ENCODE assay signal across 8 mouse cellular contexts in genomic region chr2:84429724-84430123, GRCm38 (mm10). TPM values are rescaled to one million over a fixed set of nuclear protein-coding genes. Genes with fewer than 3 reads are reported as not detected.
A peak's percentile ranks its signal among the peaks of the same experiment; 100 is the strongest.
DNase-seq lines count a peak whose midpoint lies in the region; ATAC-seq lines count a peak whose summit lies in the region.

No protein-coding gene starts in this region.

- H3K4me1 ChIP-seq in forebrain, embryonic 12.5 days = 0 out of 2 replicates have a peak, but pooled peaks cover 4% of the 10 kb centered on the region
- peaks cover 8% of the 10 kb centered on the region for H3K4me1 ChIP-seq in forebrain, embryonic 10.5 days
- H3K4me1 ChIP-seq in neural tube, embryonic 13.5 days (replicated peaks) = peaks cover 5% of the 10 kb centered on the region; the same call in 1 of the 2 replicates

- DNase-seq in forebrain, embryonic 10.5 days (ENCODE audit: extremely low spot score, low spot score) = no peak
- DNase-seq in right cerebral cortex, adult 18-20 months = peak; percentile 43
- no peak for DNase-seq in right cerebral cortex, postnatal 25 days
- peak; percentile 41 for DNase-seq in embryo, embryonic 11.5 days (ENCODE audit: low read depth, low spot score)
- DNase-seq in left cerebral cortex, postnatal 14 days (ENCODE audit: low spot score in 2 of 2) = peak; percentile 64 to 76
- no peak for DNase-seq in ovary, postnatal 10 days (ENCODE audit: low spot score)

- peak; percentile 66 for ATAC-seq in forebrain, embryonic 12.5 days (ENCODE audit: low FRiP score)
- ATAC-seq in neural tube, embryonic 13.5 days (ENCODE audit: low read depth) = peak; percentile 53; the same call in 1 of the 2 replicates

- intact Hi-C loops in left cerebral cortex, postnatal 14 days (cut with DNase I) = loop anchor here (2.0 to 10.0 kb wide), 4 partner anchors 245 to 615 kb away; partner anchors contain the start of gene Fam171b

- 51% methylated on average over 11 of the region's 11 CpGs for WGBS in forebrain, embryonic 12.5 days
- WGBS in forebrain, embryonic 10.5 days = 58% methylated on average over 11 of the region's 11 CpGs
- WGBS in neural tube, embryonic 13.5 days = 53% methylated on average over 11 of the region's 11 CpGs

- no peaks in the 10 kb centered on the region for H3K9me3 ChIP-seq in forebrain, embryonic 12.5 days
- H3K9me3 ChIP-seq in forebrain, embryonic 10.5 days = no peaks in the 10 kb centered on the region
- no peaks in the 10 kb centered on the region for H3K9me3 ChIP-seq in neural tube, embryonic 13.5 days

- no peak overlapping the region for H3K4me2 ChIP-seq in forebrain, embryonic 12.5 days
- no peak overlapping the region for H3K4me2 ChIP-seq in neural tube, embryonic 13.5 days

- no peak overlapping the region for H3K27ac ChIP-seq in forebrain, embryonic 12.5 days
- no peak overlapping the region for H3K27ac ChIP-seq in forebrain, embryonic 10.5 days
- H3K27ac ChIP-seq in neural tube, embryonic 13.5 days (replicated peaks) = no peak overlapping the region

- no peaks in the 10 kb centered on the region for H3K27me3 ChIP-seq in forebrain, embryonic 12.5 days
- H3K27me3 ChIP-seq in forebrain, embryonic 10.5 days (ENCODE audit: poor library complexity, severe bottlenecking) = no peaks in the 10 kb centered on the region
- peaks cover 5% of the 10 kb centered on the region; the same call in 1 of the 2 replicates for H3K27me3 ChIP-seq in neural tube, embryonic 13.5 days

- H3K36me3 ChIP-seq in forebrain, embryonic 12.5 days (replicated peaks) = no peaks in the 10 kb centered on the region
- no peaks in the 10 kb centered on the region for H3K36me3 ChIP-seq in forebrain, embryonic 10.5 days (replicated peaks)
- H3K36me3 ChIP-seq in neural tube, embryonic 13.5 days = no peaks in the 10 kb centered on the region

- no peak overlapping the region for H3K9ac ChIP-seq in forebrain, embryonic 12.5 days
- no peak overlapping the region for H3K9ac ChIP-seq in neural tube, embryonic 13.5 days

- H3K4me3 ChIP-seq in forebrain, embryonic 12.5 days (replicated peaks) = no peak overlapping the region
- no peak overlapping the region for H3K4me3 ChIP-seq in forebrain, embryonic 10.5 days
- H3K4me3 ChIP-seq in neural tube, embryonic 13.5 days = no peak overlapping the region

RNA-seq across cellular contexts. Expression of gene Calcrl, which starts 4.5 kb away (rescaled TPM):
- polyA plus RNA-seq in forebrain, embryonic 12.5 days (2016; fragmentation: Nextera tagmentation; extraction: Ambion mirVana) = 10.3 and 11.0 TPM in 2 replicates
- 9.5 and 10.4 TPM in 2 replicates for polyA plus RNA-seq in forebrain, embryonic 10.5 days (2016; fragmentation: Nextera tagmentation; extraction: Ambion mirVana)
- total RNA-seq in left cerebral cortex, postnatal 14 days (2021) = 1 to 10 TPM; 7.9 to 9.1 TPM
- polyA plus RNA-seq in neural tube, embryonic 13.5 days (2015; fragmentation: Nextera tagmentation; extraction: Ambion mirVana) = 16.8 and 20.8 TPM in 2 replicates

RNA-seq across cellular contexts. Expression of gene Tfpi, which starts 46.9 kb away (rescaled TPM):
- polyA plus RNA-seq in forebrain, embryonic 12.5 days (2016; fragmentation: Nextera tagmentation; extraction: Ambion mirVana) = 9.0 and 9.4 TPM in 2 replicates
- polyA plus RNA-seq in forebrain, embryonic 10.5 days (2016; fragmentation: Nextera tagmentation; extraction: Ambion mirVana) = 9.4 and 11.2 TPM in 2 replicates
- total RNA-seq in left cerebral cortex, postnatal 14 days (2021) = 1 to 10 TPM; 6.5 to 7.2 TPM
- 26.3 and 28.7 TPM in 2 replicates for polyA plus RNA-seq in neural tube, embryonic 13.5 days (2015; fragmentation: Nextera tagmentation; extraction: Ambion mirVana)

Comparison
In these comparisons a context has a peak if more than half of its experiments do, and no peak if none do; other contexts are left out.
1. DNase-seq: peak in right cerebral cortex, adult 18-20 months (single experiment), embryo, embryonic 11.5 days (single experiment) and left cerebral cortex, postnatal 14 days (2 of 2); none in forebrain, embryonic 10.5 days (single experiment), right cerebral cortex, postnatal 25 days (single experiment) and ovary, postnatal 10 days (single experiment).